Comparison of ENCODE assay signal across 12 mouse cellular contexts in the genomic region with DNA sequence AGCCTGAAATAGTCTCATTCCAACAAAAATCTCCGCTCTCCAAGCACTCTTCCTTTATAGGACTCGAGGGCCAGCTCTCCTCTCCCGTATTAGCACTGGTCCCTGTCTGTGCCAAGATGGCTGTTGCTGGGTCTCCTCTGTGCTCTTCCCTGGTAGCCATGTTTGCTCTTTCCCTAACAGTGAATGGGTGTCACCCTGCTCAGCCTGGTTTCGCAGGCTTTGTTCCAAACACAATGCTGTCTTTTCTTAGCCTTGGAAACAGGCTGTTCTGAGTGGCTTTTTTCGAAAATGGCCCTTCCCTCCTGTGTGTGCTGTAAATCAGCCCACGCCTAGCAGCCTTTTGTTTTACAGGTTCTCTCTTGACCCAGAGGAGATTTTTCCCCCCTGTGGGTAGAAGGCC. TPM values are rescaled to one million over a fixed set of nuclear protein-coding genes. Genes with fewer than 3 reads are reported as not detected.
DNase-seq lines count a peak whose midpoint lies in the region; ATAC-seq and TF ChIP-seq lines count a peak whose summit lies in the region.
"Had no signal": no experiment of that assay in that cellular context is flagged by ENCODE, and none has a peak within 500 bp of the region (broad histone marks: within the 10 kb centered on the region; RNA-seq: fewer than 3 reads in every experiment).

No protein-coding gene starts in this region.

- H3K27ac ChIP-seq in hindbrain, postnatal 0 days: peak overlapping the region; percentile 49
- H3K27ac ChIP-seq in neural tube, embryonic 12.5 days: peak overlapping the region; percentile 79

- H3K4me2 ChIP-seq in hindbrain, postnatal 0 days (ENCODE audit: low read depth, low read length): no peak overlapping the region
- 0 out of 2 replicates have a peak overlapping the region, but pooled peaks have one; percentile 12 for H3K4me2 ChIP-seq in neural tube, embryonic 12.5 days (replicated peaks)
- H3K4me2 ChIP-seq: forebrain, embryonic 12.5 days had no signal

- no peaks in the 10 kb centered on the region for H3K27me3 ChIP-seq in hindbrain, postnatal 0 days (ENCODE audit: insufficient read depth, low read length)
- no peaks in the 10 kb centered on the region for H3K27me3 ChIP-seq in neural tube, embryonic 12.5 days (replicated peaks)
- H3K27me3 ChIP-seq: forebrain, embryonic 12.5 days had no signal

- peak; percentile 29 for ATAC-seq in frontal cortex, adult (ENCODE audit: low TSS enrichment)
- no peak for ATAC-seq in hindbrain, postnatal 0 days
- peak; percentile 59 for ATAC-seq in neural tube, embryonic 12.5 days (ENCODE audit: low FRiP score, low read depth)
- no peak for ATAC-seq in megakaryocyte, adult 5-6 weeks (ENCODE audit: poor library complexity, severe bottlenecking)

- H3K4me3 ChIP-seq in hindbrain, postnatal 0 days (ENCODE audit: low read length): no peak overlapping the region
- no peak overlapping the region for H3K4me3 ChIP-seq in neural tube, embryonic 12.5 days
- H3K4me3 ChIP-seq in lung, adult 2 months (replicated peaks; ENCODE audit: extremely low read depth, low read depth, low read length): no peak overlapping the region
- H3K4me3 ChIP-seq: forebrain, embryonic 12.5 days; megakaryocyte, embryonic 14.5 days had no signal

- H3K4me1 ChIP-seq in hindbrain, postnatal 0 days (ENCODE audit: insufficient read depth, low read length): peaks cover 16% of the 10 kb centered on the region
- H3K4me1 ChIP-seq in neural tube, embryonic 12.5 days: peaks cover 43% of the 10 kb centered on the region
- peaks cover 11% of the 10 kb centered on the region for H3K4me1 ChIP-seq in lung, adult 2 months (ENCODE audit: control insufficient read depth, insufficient read depth, low read length)

- no peak for TF ChIP-seq POLR2A in lung, adult 2 months (IDR thresholded peaks at IDR 0.05; ENCODE audit: borderline replicate concordance, extremely low read depth, low read depth, low read length)

- no peaks in the 10 kb centered on the region for H3K36me3 ChIP-seq in hindbrain, postnatal 0 days (ENCODE audit: insufficient read depth, low read length)
- no peaks in the 10 kb centered on the region; the same call in 1 of the 2 replicates for H3K36me3 ChIP-seq in neural tube, embryonic 12.5 days
- H3K36me3 ChIP-seq: forebrain, embryonic 12.5 days had no signal

- no peak for TF ChIP-seq CTCF in hindbrain, postnatal 0 days (IDR thresholded peaks at IDR 0.05; ENCODE audit: low read depth)
- no peak for TF ChIP-seq CTCF in lung, adult 2 months (IDR thresholded peaks at IDR 0.05; ENCODE audit: insufficient read depth, low read length)

- WGBS in hindbrain, postnatal 0 days: 43% methylated on average over 6 of the region's 6 CpGs
- 39% methylated on average over 6 of the region's 6 CpGs for WGBS in neural tube, embryonic 12.5 days
- 76% methylated on average over 6 of the region's 6 CpGs for WGBS in lung, adult 2 months

- no peaks in the 10 kb centered on the region for H3K9me3 ChIP-seq in hindbrain, postnatal 0 days (ENCODE audit: low read length)
- H3K9me3 ChIP-seq in neural tube, embryonic 12.5 days: no peaks in the 10 kb centered on the region
- H3K9me3 ChIP-seq: forebrain, embryonic 12.5 days; megakaryocyte, embryonic 14.5 days had no signal

- DNase-seq in frontal cortex, postnatal 36 days (ENCODE audit: low spot score in 2 of 2): no peak
- peak; percentile 81 for DNase-seq in brain, adult 2 months (ENCODE audit: low read depth, low spot score)
- DNase-seq in hindbrain, postnatal 0 days (ENCODE audit: low spot score): no peak
- no peak for DNase-seq in lung, adult 2 months
- no peak for DNase-seq in cerebellum, adult 9-11 months
- DNase-seq: gastrocnemius, postnatal 36 days; kidney, adult 11 months had no signal

- no peak overlapping the region for H3K9ac ChIP-seq in hindbrain, postnatal 0 days (replicated peaks; ENCODE audit: low read length)
- no peak overlapping the region for H3K9ac ChIP-seq in neural tube, embryonic 12.5 days
- H3K9ac ChIP-seq: forebrain, embryonic 12.5 days had no signal

RNA-seq across cellular contexts. Expression of a gene that starts 22.2 kb away (rescaled TPM):
- total RNA-seq in hindbrain, postnatal 0 days (2014; rRNA removed): 11.2 and 15.4 TPM in 2 replicates
- polyA plus RNA-seq in hindbrain, postnatal 0 days (2015; fragmentation: Nextera tagmentation; extraction: Ambion mirVana): 0.68 and 0.89 TPM in 2 replicates
- 0.57 and 1.0 TPM in 2 replicates for polyA plus RNA-seq in neural tube, embryonic 12.5 days (2016; fragmentation: Nextera tagmentation; extraction: Ambion mirVana)
- polyA plus RNA-seq in lung, adult 2 months (2012; rRNA removed): 21.6 and 30.9 TPM in 2 replicates
- 15.6 and 18.1 TPM in 2 replicates for total RNA-seq in megakaryocyte, adult 5-6 weeks (2015)
- total RNA-seq in megakaryocyte, adult 5-6 weeks (2017): 33.3 and 38.9 TPM in 2 replicates

Comparison
In these comparisons a context has a peak if more than half of its experiments do, and no peak if none do; other contexts are left out.
1. ATAC-seq: peak in frontal cortex, adult (single experiment) and neural tube, embryonic 12.5 days (single experiment); none in hindbrain, postnatal 0 days (single experiment) and megakaryocyte, adult 5-6 weeks (single experiment).
2. RNA of a gene that starts 22.2 kb away (polyA plus RNA-seq): 21.6 to 30.9 TPM in lung, adult 2 months; 0.68 to 0.89 TPM in hindbrain, postnatal 0 days and 0.57 to 1.0 TPM in neural tube, embryonic 12.5 days; every median in the first group is over 10 times any median in the second.